In genomic region chr12:108041571-108042238, GRCm38 (mm10) we compare ENCODE assay signal across 9 mouse cellular contexts. TPM values are rescaled to one million over a fixed set of nuclear protein-coding genes. Genes with fewer than 3 reads are reported as not detected.
A peak's percentile ranks its signal among the peaks of the same experiment; 100 is the strongest.
DNase-seq lines count a peak whose midpoint lies in the region; ATAC-seq and TF ChIP-seq lines count a peak whose summit lies in the region.
"Had no signal": no experiment of that assay in that cellular context is flagged by ENCODE, and none has a peak within 500 bp of the region (broad histone marks: within the 10 kb centered on the region; RNA-seq: fewer than 3 reads in every experiment).

No protein-coding gene starts in this region.

- 34% methylated on average over 12 of the region's 12 CpGs for WGBS in cerebellum, adult 2 months
- WGBS in intestine, embryonic 14.5 days, result 44% methylated on average over 12 of the region's 12 CpGs

- H3K27me3 ChIP-seq in cerebellum, adult 2 months (ENCODE audit: control insufficient read depth, insufficient read depth, low read length), result no peaks in the 10 kb centered on the region
- H3K27me3 ChIP-seq in intestine, embryonic 14.5 days (replicated peaks; ENCODE audit: control insufficient read depth, insufficient read depth, low read length), result no peaks in the 10 kb centered on the region

- H3K4me3 ChIP-seq in cerebellum, adult 2 months (replicated peaks; ENCODE audit: insufficient read depth, low read depth, low read length), result no peak overlapping the region
- no peak overlapping the region for H3K4me3 ChIP-seq in intestine, embryonic 14.5 days (ENCODE audit: low read depth, low read length)
- no peak overlapping the region for H3K4me3 ChIP-seq in left cerebral cortex, adult 2 months

- DNase-seq in adipocyte (ENCODE audit: low spot score), result peak; percentile 64
- peak; percentile 83 to 88 for DNase-seq in cerebellum, adult 2 months
- peak; percentile 49 to 59 for DNase-seq in frontal cortex, postnatal 36 days (ENCODE audit: low spot score in 2 of 2)
- DNase-seq in intestine, embryonic 14.5 days (ENCODE audit: low spot score), result peak; percentile 91
- DNase-seq in left cerebral cortex, adult 2 months (ENCODE audit: extremely low spot score in 1 of 2, low spot score in 2 of 2), result peak; percentile 62 to 65
- peak; percentile 5 for DNase-seq in spleen, adult 12 weeks (ENCODE audit: low spot score)

- peaks cover 13% of the 10 kb centered on the region for H3K4me1 ChIP-seq in cerebellum, adult 2 months (ENCODE audit: control insufficient read depth, insufficient read depth, low read length)
- no peaks in the 10 kb centered on the region for H3K4me1 ChIP-seq in intestine, embryonic 14.5 days (replicated peaks; ENCODE audit: control insufficient read depth, insufficient read depth, low read length)

- H3K9ac ChIP-seq in intestine, embryonic 14.5 days (ENCODE audit: low read length), result no peak overlapping the region

- peak; percentile 78 for TF ChIP-seq CTCF in cerebellum, adult 2 months (IDR thresholded peaks at IDR 0.05; ENCODE audit: borderline replicate concordance, insufficient read depth, low read depth, low read length)
- peak; percentile 73 for TF ChIP-seq CTCF in left cerebral cortex, adult 2 months (IDR thresholded peaks at IDR 0.05)

- peak; percentile 65 for ATAC-seq in intestine, embryonic 14.5 days (replicated peaks; ENCODE audit: low FRiP score, low TSS enrichment, low read depth)
- peak; percentile 75 for ATAC-seq in megakaryocyte-erythroid progenitor cell, adult 5-6 weeks (replicated peaks; ENCODE audit: low FRiP score, low TSS enrichment, poor library complexity, severe bottlenecking)
- no peak for ATAC-seq in erythroblast, adult 5-6 weeks (replicated peaks; ENCODE audit: low FRiP score, poor library complexity, severe bottlenecking)

- no peak for TF ChIP-seq POLR2A in cerebellum, adult 2 months (IDR thresholded peaks at IDR 0.05; ENCODE audit: borderline replicate concordance, insufficient read depth, low read length)

- H3K4me2 ChIP-seq in intestine, embryonic 14.5 days (ENCODE audit: low read length), result no peak overlapping the region

- H3K27ac ChIP-seq in cerebellum, adult 2 months (ENCODE audit: insufficient read depth, low read length), result no peak overlapping the region
- H3K27ac ChIP-seq in intestine, embryonic 14.5 days (ENCODE audit: low read depth), result no peak overlapping the region
- H3K27ac ChIP-seq in left cerebral cortex, adult 2 months, result no peak overlapping the region
- H3K27ac ChIP-seq: macrophage had no signal

- intact Hi-C loops in left cerebral cortex, adult 2 months (cut with DNase I), result loop anchor here (1.0 kb wide), 1 partner anchor 80 kb away; no protein-coding TSS in a partner anchor

- H3K36me3 ChIP-seq in intestine, embryonic 14.5 days (ENCODE audit: control insufficient read depth, insufficient read depth, low read length), result no peaks in the 10 kb centered on the region

- no peaks in the 10 kb centered on the region for H3K9me3 ChIP-seq in intestine, embryonic 14.5 days (ENCODE audit: control insufficient read depth, low read length)

RNA-seq across cellular contexts. Expression of gene Bcl11b, which starts 38.3 kb away (rescaled TPM):
- 1.9 and 2.5 TPM in 2 replicates for polyA plus RNA-seq in cerebellum, adult 2 months (2012; rRNA removed)
- 8.3 and 8.8 TPM in 2 replicates for polyA plus RNA-seq in intestine, embryonic 14.5 days (2014; fragmentation: Nextera tagmentation; extraction: Ambion mirVana)
- 10 to 100 TPM; 57.8 to 69.0 TPM for total RNA-seq in left cerebral cortex, adult 2 months (2021)
- total RNA-seq in megakaryocyte-erythroid progenitor cell, adult 5-6 weeks (2014; fragmentation: Nextera tagmentation), result 0.59 and 0.62 TPM in 2 replicates
- 0.19 and 2.0 TPM in 2 replicates for total RNA-seq in megakaryocyte-erythroid progenitor cell, adult 5-6 weeks (2017)
- 0.21 TPM in 1 of 2 replicates, not detected in the other for total RNA-seq in erythroblast, adult 5-6 weeks (2015; ENCODE audit: low replicate concordance)
- 0.28 TPM in 1 of 2 replicates, not detected in the other for total RNA-seq in erythroblast, adult 5-6 weeks (2017; ENCODE audit: low replicate concordance)
- polyA plus RNA-seq: macrophage had no signal

Comparison
In these comparisons a context has a peak if more than half of its experiments do, and no peak if none do; other contexts are left out.
1. DNase-seq: peak in every context shown above with its lines; median percentile 91 in intestine, embryonic 14.5 days; 86 in cerebellum, adult 2 months; 64 in adipocyte; 64 in left cerebral cortex, adult 2 months; 54 in frontal cortex, postnatal 36 days; 5 in spleen, adult 12 weeks.
2. RNA of gene Bcl11b, which starts 38.3 kb away (total RNA-seq): 57.8 to 69.0 TPM in left cerebral cortex, adult 2 months; 0.19 to 2.0 TPM in megakaryocyte-erythroid progenitor cell, adult 5-6 weeks and 0.21 to 0.28 TPM in erythroblast, adult 5-6 weeks; every median in the first group is over 10 times any median in the second.